Comparison of ENCODE assay signal across 8 mouse cellular contexts in the genomic region with DNA sequence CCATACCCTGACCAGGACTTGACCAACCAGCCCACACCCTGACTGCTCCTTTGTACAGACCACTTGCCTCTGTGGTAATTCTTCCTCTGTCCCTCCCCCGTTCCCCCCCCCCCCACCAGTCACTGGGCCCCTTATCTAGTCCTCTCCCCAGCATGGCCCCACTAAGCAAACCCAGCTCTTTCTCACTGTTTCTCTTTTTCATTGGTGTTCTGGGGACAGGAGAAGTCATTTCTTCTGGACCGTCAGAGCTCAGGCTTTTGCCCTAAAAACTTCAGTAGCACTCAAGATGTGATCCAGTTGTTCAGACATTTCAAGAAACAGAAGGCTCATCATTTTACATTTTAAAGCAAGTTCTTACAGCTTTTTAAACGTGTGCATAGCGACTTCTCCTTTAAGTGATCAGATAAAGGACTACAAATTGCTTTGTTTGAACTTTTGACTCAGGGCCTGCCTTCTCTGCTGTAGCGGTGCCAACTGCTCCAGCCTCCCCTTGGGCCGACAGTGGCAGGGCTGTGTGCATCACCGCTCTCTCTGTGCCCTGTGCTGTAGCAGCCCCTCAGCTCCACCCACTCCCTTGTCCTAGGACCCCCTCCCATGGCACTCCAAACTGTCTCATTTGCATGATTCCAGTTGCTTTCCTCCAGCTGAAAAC. TPM values are rescaled to one million over a fixed set of nuclear protein-coding genes. Genes with fewer than 3 reads are reported as not detected.
DNase-seq lines count a peak whose midpoint lies in the region; ATAC-seq and TF ChIP-seq lines count a peak whose summit lies in the region.

No protein-coding gene starts in this region.

- intact Hi-C loops in heart, postnatal 25 days (cut with DNase I), result no loop called here

- H3K4me3 ChIP-seq in heart, embryonic 10.5 days, result no peak overlapping the region
- no peak overlapping the region for H3K4me3 ChIP-seq in bone marrow, adult 2 months (replicated peaks; ENCODE audit: control insufficient read depth, low read depth, low read length)
- no peak overlapping the region for H3K4me3 ChIP-seq in liver, adult 2 months (ENCODE audit: insufficient read depth, low read depth, low read length)
- H3K4me3 ChIP-seq in midbrain, embryonic 14.5 days (replicated peaks; ENCODE audit: low read depth, low read length), result no peak overlapping the region

- no peaks in the 10 kb centered on the region for H3K27me3 ChIP-seq in heart, embryonic 10.5 days (ENCODE audit: insufficient read depth, poor library complexity, severe bottlenecking)
- H3K27me3 ChIP-seq in liver, adult 2 months (ENCODE audit: control insufficient read depth, insufficient read depth, low read length), result no peaks in the 10 kb centered on the region
- no peaks in the 10 kb centered on the region for H3K27me3 ChIP-seq in midbrain, embryonic 14.5 days (ENCODE audit: control insufficient read depth, insufficient read depth, low read length)

- WGBS in heart, embryonic 10.5 days, result 27% methylated on average over 7 of the region's 7 CpGs
- 20% methylated on average over 7 of the region's 7 CpGs for WGBS in bone marrow, adult 2 months
- 18% methylated on average over 6 of the region's 7 CpGs for WGBS in liver, adult 2 months
- 43% methylated on average over 7 of the region's 7 CpGs for WGBS in midbrain, embryonic 14.5 days

- H3K36me3 ChIP-seq in heart, embryonic 10.5 days, result no peaks in the 10 kb centered on the region
- H3K36me3 ChIP-seq in liver, adult 2 months (ENCODE audit: control insufficient read depth, insufficient read depth, low read length), result no peaks in the 10 kb centered on the region
- H3K36me3 ChIP-seq in midbrain, embryonic 14.5 days (ENCODE audit: control insufficient read depth, insufficient read depth, low read length), result no peaks in the 10 kb centered on the region

- peak overlapping the region; percentile 48 for H3K27ac ChIP-seq in heart, embryonic 10.5 days
- H3K27ac ChIP-seq in bone marrow, adult 2 months (ENCODE audit: control insufficient read depth, insufficient read depth, low read depth, low read length, poor library complexity), result peak overlapping the region; percentile 93
- H3K27ac ChIP-seq in liver, adult 2 months (replicated peaks; ENCODE audit: insufficient read depth, low read depth, low read length), result no peak overlapping the region
- H3K27ac ChIP-seq in midbrain, embryonic 14.5 days (replicated peaks; ENCODE audit: low read depth, low read length), result no peak overlapping the region

- H3K4me1 ChIP-seq in heart, embryonic 10.5 days, result peaks cover 15% of the 10 kb centered on the region
- peaks cover 19% of the 10 kb centered on the region for H3K4me1 ChIP-seq in bone marrow, adult 2 months (ENCODE audit: control insufficient read depth, insufficient read depth, low read length)
- peaks cover 2% of the 10 kb centered on the region; the same call in 1 of the 2 replicates for H3K4me1 ChIP-seq in liver, adult 2 months (ENCODE audit: control insufficient read depth, insufficient read depth, low read length)
- no peaks in the 10 kb centered on the region for H3K4me1 ChIP-seq in midbrain, embryonic 14.5 days (ENCODE audit: control insufficient read depth, insufficient read depth, low read length)

- TF ChIP-seq CTCF in bone marrow, adult 2 months (IDR thresholded peaks at IDR 0.05; ENCODE audit: control insufficient read depth, insufficient read depth, low read length), result no peak
- no peak for TF ChIP-seq CTCF in liver, adult 2 months (IDR thresholded peaks at IDR 0.05; ENCODE audit: low read depth, low read length)

- no peak overlapping the region for H3K9ac ChIP-seq in liver, adult 2 months (ENCODE audit: low read depth, low read length)
- no peak overlapping the region for H3K9ac ChIP-seq in midbrain, embryonic 14.5 days (replicated peaks; ENCODE audit: low read length)

- H3K4me2 ChIP-seq in midbrain, embryonic 14.5 days (ENCODE audit: low read length), result no peak overlapping the region

- no peak for ATAC-seq in midbrain, embryonic 14.5 days (ENCODE audit: low FRiP score, low TSS enrichment)

- peak; percentile 35; the same call in 1 of the 2 replicates for TF ChIP-seq POLR2A in bone marrow, adult 2 months (IDR thresholded peaks at IDR 0.05; ENCODE audit: borderline replicate concordance, control insufficient read depth, low read depth, low read length)
- TF ChIP-seq POLR2A in liver, adult 2 months (IDR thresholded peaks at IDR 0.05; ENCODE audit: extremely low read depth, insufficient read depth, low read length), result no peak

- no peaks in the 10 kb centered on the region for H3K9me3 ChIP-seq in heart, embryonic 10.5 days
- no peaks in the 10 kb centered on the region for H3K9me3 ChIP-seq in midbrain, embryonic 14.5 days (ENCODE audit: control insufficient read depth, low read length)

- DNase-seq in heart, embryonic 10.5 days (ENCODE audit: low spot score), result peak; percentile 77
- DNase-seq in heart, postnatal 25 days (ENCODE audit: low spot score), result no peak
- peak; percentile 47 for DNase-seq in 3T3-L1 (ENCODE audit: low read depth, low spot score)
- peak; percentile 29 for DNase-seq in liver, adult 2 months (ENCODE audit: extremely low read depth, low read depth, low spot score)
- DNase-seq in thymus, postnatal 36 days, result no peak
- DNase-seq in midbrain, embryonic 14.5 days, result no peak
- no peak for DNase-seq in ovary, adult 18-20 months (ENCODE audit: low spot score)

- no peaks in the 10 kb centered on the region for H3K79me2 ChIP-seq in liver, adult 2 months (ENCODE audit: control insufficient read depth, insufficient read depth, low read length)

RNA-seq across cellular contexts. Expression of a gene that starts 34.8 kb away (rescaled TPM):
- 24.4 and 26.3 TPM in 2 replicates for polyA plus RNA-seq in heart, embryonic 10.5 days (2016; fragmentation: Nextera tagmentation; extraction: Ambion mirVana)
- total RNA-seq in heart, postnatal 25 days (2021), result 100 to 1,000 TPM in 1 of 2 experiments, 10 to 100 TPM in 1; 96.0 to 103 TPM
- 88.4 and 115 TPM in 2 replicates for polyA plus RNA-seq in bone marrow, adult 2 months (2011; ENCODE audit: insufficient read depth, insufficient read length, low replicate concordance, missing spikeins)
- total RNA-seq in liver, adult 2 months (2014; rRNA removed), result 61.4 and 66.4 TPM in 2 replicates
- 20.9 and 22.1 TPM in 2 replicates for polyA plus RNA-seq in liver, adult 2 months (2012; rRNA removed)
- polyA plus RNA-seq in midbrain, embryonic 14.5 days (2014; fragmentation: Nextera tagmentation; extraction: Ambion mirVana), result 53.1 and 54.8 TPM in 2 replicates

Comparison
In these comparisons a context has a peak if more than half of its experiments do, and no peak if none do; other contexts are left out.
1. DNase-seq: peak in heart, embryonic 10.5 days (single experiment), 3T3-L1 (single experiment) and liver, adult 2 months (single experiment); none in heart, postnatal 25 days (single experiment), thymus, postnatal 36 days (0 of 2), midbrain, embryonic 14.5 days (single experiment) and ovary, adult 18-20 months (single experiment).
2. H3K27ac ChIP-seq: peak in heart, embryonic 10.5 days (single experiment) and bone marrow, adult 2 months (single experiment); none in liver, adult 2 months (single experiment) and midbrain, embryonic 14.5 days (single experiment).